Mouse (Mus musculus) MEL (cell line): ENCODE results near the gene Gm49353. TPM values are rescaled to one million over a fixed set of nuclear protein-coding genes. Genes with fewer than 3 reads are reported as not detected.

Source experiments
- DNase-seq: peaks from one replicate; pipeline ENCODE4 v3.0.0; 2011; ENCODE audit warnings: low read depth, low spot score
- H3K27ac ChIP-seq: 2 replicates; pipeline ENCODE4 v1.5.1; 2012; ENCODE audit warnings: low read depth, mild to moderate bottlenecking, control low read depth, low read length, moderate library complexity; ENCODE audit not compliant: control insufficient read depth
- H3K27me3 ChIP-seq, 2 experiments: fragments of 150-350 bp in 1 of 2; sonication (generic) in 1 of 2; 2 replicates each; pipeline ENCODE4 v1.6.1; 2012; ENCODE audit warnings: low read length in 2 of 2, mild to moderate bottlenecking in 2 of 2, improper control_type of control experiment in 1 of 2, moderate library complexity in 1 of 2; ENCODE audit not compliant: insufficient read depth in 2 of 2, control insufficient read depth in 1 of 2
- H3K36me3 ChIP-seq, 2 experiments: 2 replicates each; pipeline ENCODE4 v1.6.1; 2012 to 2014; ENCODE audit warnings: low read length in 2 of 2, improper control_type of control experiment in 1 of 2, inconsistent platforms in 1 of 2, mild to moderate bottlenecking in 1 of 2; ENCODE audit not compliant: insufficient read depth in 2 of 2, control insufficient read depth in 1 of 2
- H3K4me1 ChIP-seq, 2 experiments: fragments of 150-350 bp in 1 of 2; sonication (generic) in 1 of 2; 2 replicates each; pipeline ENCODE4 v1.6.1; 2012; ENCODE audit warnings: low read length in 2 of 2, improper control_type of control experiment in 1 of 2, mild to moderate bottlenecking in 1 of 2; ENCODE audit not compliant: insufficient read depth in 2 of 2, control insufficient read depth in 1 of 2
- H3K4me3 ChIP-seq, 2 experiments: fragments of 150-350 bp in 1 of 2; sonication (generic) in 1 of 2; 2 replicates each; pipeline ENCODE4 v1.5.1; 2012; ENCODE audit warnings: low read depth in 2 of 2, low read length in 2 of 2, mild to moderate bottlenecking in 2 of 2, moderate library complexity in 2 of 2, control low read depth in 1 of 2, improper control_type of control experiment in 1 of 2; ENCODE audit not compliant: control insufficient read depth in 1 of 2, insufficient read depth in 1 of 2
- H3K79me2 ChIP-seq: 2 replicates; pipeline ENCODE4 v1.6.1; 2012; ENCODE audit warnings: mild to moderate bottlenecking, low read length, moderate library complexity; ENCODE audit not compliant: control insufficient read depth, poor library complexity, insufficient read depth
- H3K9ac ChIP-seq: 2 replicates; pipeline ENCODE4 v1.6.1; 2012; ENCODE audit warnings: low read depth, mild to moderate bottlenecking, control low read depth, low read length, moderate library complexity; ENCODE audit not compliant: control insufficient read depth, poor library complexity, severe bottlenecking
- H3K9me3 ChIP-seq: fragments of 150-350 bp; sonication (generic); replicated peaks from 2 replicates; pipeline ENCODE4 v1.6.1; 2012; ENCODE audit warnings: mild to moderate bottlenecking, low read length, improper control_type of control experiment, moderate library complexity; ENCODE audit not compliant: insufficient read depth
- CHD1 ChIP-seq: IDR thresholded peaks from 2 replicates; pipeline ENCODE4 v1.6.1; 2012; ENCODE audit warnings: low read depth, mild to moderate bottlenecking, inconsistent platforms, low read length, improper control_type of control experiment
- CTCF ChIP-seq, 3 experiments: IDR thresholded peaks in 2 of 3; conservative IDR thresholded peaks in 1 of 3; 2 replicates each; pipeline ENCODE4 v1.5.1; 2011 to 2012; ENCODE audit warnings: low read length in 3 of 3, low read depth in 2 of 3, mild to moderate bottlenecking in 2 of 3, improper control_type of control experiment in 1 of 3, inconsistent platforms in 1 of 3, mixed read lengths in 1 of 3, moderate library complexity in 1 of 3; ENCODE audit not compliant: control insufficient read depth in 1 of 3, insufficient read depth in 1 of 3, poor library complexity in 1 of 3, severe bottlenecking in 1 of 3
- E2F4 ChIP-seq: IDR thresholded peaks from 2 replicates; pipeline ENCODE4 v1.6.1; 2011; ENCODE audit warnings: low read depth, low read length, improper control_type of control experiment, borderline replicate concordance
- ELF1 ChIP-seq: IDR thresholded peaks from 2 replicates; pipeline ENCODE4 v1.6.1; 2014; ENCODE audit warnings: low read depth, mild to moderate bottlenecking, inconsistent platforms, low read length, improper control_type of control experiment, moderate library complexity
- EP300 ChIP-seq, 2 experiments: IDR thresholded peaks; 2 replicates each; pipeline ENCODE4 v1.6.1; 2011; ENCODE audit warnings: improper control_type of control experiment in 2 of 2, low read length in 2 of 2, low read depth in 1 of 2, mild to moderate bottlenecking in 1 of 2
- ETS1 ChIP-seq: IDR thresholded peaks from 2 replicates; pipeline ENCODE4 v1.6.1; 2012; ENCODE audit warnings: low read depth, mild to moderate bottlenecking, inconsistent platforms, low read length, improper control_type of control experiment, moderate library complexity
- GABPA ChIP-seq: IDR thresholded peaks from 2 replicates; pipeline ENCODE4 v1.6.1; 2012; ENCODE audit warnings: low read depth, mild to moderate bottlenecking, inconsistent platforms, low read length, improper control_type of control experiment, moderate library complexity
- HCFC1 ChIP-seq: IDR thresholded peaks from 2 replicates; pipeline ENCODE4 v1.6.1; 2012; ENCODE audit warnings: low read depth, mild to moderate bottlenecking, inconsistent platforms, low read length, improper control_type of control experiment, moderate library complexity
- KAT2A ChIP-seq: conservative IDR thresholded peaks from 2 replicates; pipeline ENCODE4 v1.6.1; 2012; ENCODE audit warnings: low read depth, low read length, improper control_type of control experiment, inconsistent platforms
- MEF2A ChIP-seq: IDR thresholded peaks from 2 replicates; pipeline ENCODE4 v1.6.1; 2014; ENCODE audit warnings: low read depth, mild to moderate bottlenecking, inconsistent platforms, low read length, improper control_type of control experiment; ENCODE audit not compliant: poor library complexity, insufficient replicate concordance, severe bottlenecking; ENCODE audit errors: extremely low read depth
- NRF1 ChIP-seq: IDR thresholded peaks from 2 replicates; pipeline ENCODE4 v1.6.1; 2014; ENCODE audit warnings: low read depth, mild to moderate bottlenecking, inconsistent platforms, low read length, improper control_type of control experiment, moderate library complexity; ENCODE audit not compliant: poor library complexity, insufficient read depth, severe bottlenecking
- POLR2A ChIP-seq, 2 experiments: IDR thresholded peaks; 2 replicates each; pipeline ENCODE4 v1.6.1; 2011 to 2012; ENCODE audit warnings: low read length in 2 of 2, mild to moderate bottlenecking in 2 of 2, control low read depth in 1 of 2, improper control_type of control experiment in 1 of 2, low read depth in 1 of 2, moderate library complexity in 1 of 2; ENCODE audit not compliant: control insufficient read depth in 1 of 2, insufficient read depth in 1 of 2, poor library complexity in 1 of 2
- SIN3A ChIP-seq: IDR thresholded peaks from 2 replicates; pipeline ENCODE4 v1.6.1; 2012; ENCODE audit warnings: low read length, improper control_type of control experiment, inconsistent platforms
- SMC3 ChIP-seq: IDR thresholded peaks from 2 replicates; pipeline ENCODE4 v1.6.1; 2011; ENCODE audit warnings: low read depth, low read length, improper control_type of control experiment
- TBP ChIP-seq: IDR thresholded peaks from 2 replicates; pipeline ENCODE4 v1.8.0; 2011; ENCODE audit warnings: low read depth, low read length, improper control_type of control experiment
- TCF12 ChIP-seq: IDR thresholded peaks from 2 replicates; pipeline ENCODE4 v1.6.1; 2014; ENCODE audit warnings: low read depth, mild to moderate bottlenecking, inconsistent platforms, low read length, improper control_type of control experiment, moderate library complexity
- USF1 ChIP-seq: IDR thresholded peaks from 2 replicates; pipeline ENCODE4 v1.6.1; 2014; ENCODE audit warnings: low read depth, mild to moderate bottlenecking, inconsistent platforms, low read length, improper control_type of control experiment, moderate library complexity
- ZC3H11A ChIP-seq: IDR thresholded peaks from 2 replicates; pipeline ENCODE4 v1.6.1; 2012; ENCODE audit warnings: low read depth, mild to moderate bottlenecking, inconsistent platforms, low read length, improper control_type of control experiment
- ZMIZ1 ChIP-seq: IDR thresholded peaks from 2 replicates; pipeline ENCODE4 v1.6.1; 2012; ENCODE audit warnings: low read depth, mild to moderate bottlenecking, inconsistent platforms, low read length, improper control_type of control experiment, moderate library complexity
- ZNF384 ChIP-seq: IDR thresholded peaks from 2 replicates; pipeline ENCODE4 v1.6.1; 2012; ENCODE audit warnings: low read depth, mild to moderate bottlenecking, inconsistent platforms, low read length, improper control_type of control experiment
- polyA plus RNA-seq, 2 experiments: library from polyadenylated mRNA; stranded (reverse) in 1 of 2; unstranded in 1 of 2; fragments of >175 nt in 1 of 2; fragments of >200 nt in 1 of 2; gene quantifications; 2 replicates each; pipeline versions ENCODE4 v1.2.1 to v1.2.4; 2012; ENCODE audit warnings: low replicate concordance in 2 of 2, low read depth in 1 of 2; ENCODE audit not compliant: insufficient read length in 2 of 2, insufficient read depth in 1 of 2, missing spikeins in 1 of 2
- total RNA-seq: library from RNA; depleted of rRNA; stranded (reverse); fragments of 300-350 nt; gene quantifications from 2 replicates; pipeline ENCODE4 v1.2.3, GENCODE M21; 2012

Gene Gm49353
- total and polyA plus RNA-seq, 3 experiments: not detected

- H3K27ac ChIP-seq: no peak within 1 kb of the TSS
- no peak for TF ChIP-seq CTCF (IDR thresholded peaks at IDR 0.05 in 2 of 3, conservative IDR thresholded peaks at IDR 0.05 in 1 of 3; ENCODE audit: control insufficient read depth in 1 of 3, insufficient read depth in 1 of 3, low read depth in 2 of 3, low read length in 3 of 3, poor library complexity in 1 of 3, severe bottlenecking in 1 of 3)
- TF ChIP-seq ZC3H11A: no peak
- TF ChIP-seq, all 39 proteins: peak for 0
- Histone ChIP-seq H3K36me3 (no peaks in the 10 kb centered on the region), H3K4me3 (no peak within 1 kb of the TSS), H3K9ac (no peak within 1 kb of the TSS), H3K9me3 (no peaks in the 10 kb centered on the region), H3K4me1 (no peaks in the 10 kb centered on the region), H3K79me2 (no peaks in the 10 kb centered on the region), H3K27me3 (no peaks in the 10 kb centered on the region)
- no peak for DNase-seq
Observed at GRCm38 (mm10) chr10:29211453-29211852, 12.7 kb downstream of the Gm49353 start, which contains the start of gene 9330159F19Rik. TSS of gene 9330159F19Rik (plus strand) at chr10:29211606.

GRCm38 (mm10) chr10:29213534-29214100 is 14.9 kb downstream of the Gm49353 start:
- H3K79me2 ChIP-seq: no peaks in the 10 kb centered on the region
- no peak overlapping the region for H3K4me3 ChIP-seq
- no peak for TF ChIP-seq ZMIZ1
- TF ChIP-seq HCFC1: no peak
- TF ChIP-seq TCF12: no peak
- no peak for TF ChIP-seq SIN3A
- no peak for TF ChIP-seq POLR2A (IDR thresholded peaks at IDR 0.05; ENCODE audit: control insufficient read depth in 1 of 2, insufficient read depth in 1 of 2, low read depth in 1 of 2, low read length in 2 of 2, poor library complexity in 1 of 2)
- no peak for TF ChIP-seq NRF1
- no peak for TF ChIP-seq ELF1
- TF ChIP-seq E2F4: no peak
- no peak for TF ChIP-seq EP300 (IDR thresholded peaks at IDR 0.05; ENCODE audit: low read depth in 1 of 2, low read length in 2 of 2)
- no peak for TF ChIP-seq SMC3
- TF ChIP-seq ETS1: no peak
- no peak for TF ChIP-seq MEF2A
- TF ChIP-seq USF1: no peak
- TF ChIP-seq GABPA: no peak
- no peak for TF ChIP-seq ZNF384
- TF ChIP-seq TBP: no peak
- TF ChIP-seq CHD1: no peak
- no peak for TF ChIP-seq KAT2A
- H3K36me3 ChIP-seq: no peaks in the 10 kb centered on the region
- no peak for DNase-seq
- H3K4me1 ChIP-seq: no peaks in the 10 kb centered on the region
- H3K9me3 ChIP-seq: no peaks in the 10 kb centered on the region
- no peak overlapping the region for H3K9ac ChIP-seq
- no peaks in the 10 kb centered on the region for H3K27me3 ChIP-seq
- no peak overlapping the region for H3K27ac ChIP-seq
